Mouse (Mus musculus) small intestine, adult 2 months (tissue): Measurements from ENCODE around the gene Kbtbd2. TPM values are rescaled to one million over a fixed set of nuclear protein-coding genes. Genes with fewer than 3 reads are reported as not detected.

Experiments
- H3K27ac ChIP-seq: fragments of 200-500 bp; 2 replicates; pipeline ENCODE4 v1.5.1; 2012; ENCODE audit warnings: low read depth, low read length, control low read depth, inconsistent platforms; ENCODE audit not compliant: insufficient read depth
- H3K27me3 ChIP-seq: fragments of 200-500 bp; 2 replicates; pipeline ENCODE4 v1.6.1; 2012; ENCODE audit warnings: mild to moderate bottlenecking, moderate library complexity, low read length, inconsistent platforms; ENCODE audit not compliant: control insufficient read depth, insufficient read depth
- H3K36me3 ChIP-seq: fragments of 200-500 bp; 2 replicates; pipeline ENCODE4 v1.6.1; 2012; ENCODE audit warnings: mild to moderate bottlenecking, low read length, control low read depth, inconsistent platforms; ENCODE audit not compliant: control insufficient read depth, insufficient read depth
- H3K4me1 ChIP-seq: fragments of 200-500 bp; 2 replicates; pipeline ENCODE4 v1.6.1; 2012; ENCODE audit warnings: low read length, inconsistent platforms, mixed read lengths; ENCODE audit not compliant: control insufficient read depth, insufficient read depth, insufficient read length
- H3K4me3 ChIP-seq: fragments of 200-500 bp; 2 replicates; pipeline ENCODE4 v1.5.1; 2012; ENCODE audit warnings: low read depth, mild to moderate bottlenecking, control low read depth, inconsistent platforms, low read length, moderate library complexity
- CTCF ChIP-seq: fragments of 200-500 bp; IDR thresholded peaks from 2 replicates; pipeline ENCODE4 v1.5.1; 2012; ENCODE audit warnings: low read depth, mild to moderate bottlenecking, control low read depth, inconsistent platforms, low read length, moderate library complexity, mixed read lengths; ENCODE audit not compliant: insufficient replicate concordance, insufficient read length; ENCODE audit errors: extremely low read depth
- POLR2A ChIP-seq: fragments of 200-500 bp; IDR thresholded peaks from 2 replicates; pipeline ENCODE4 v1.6.1; 2012; ENCODE audit warnings: low read depth, mild to moderate bottlenecking, control low read depth, inconsistent platforms, low read length, moderate library complexity
- WGBS: fragments of 180-500 bp; shearing (Covaris S2); methylation state at CpG from one replicate; pipeline ENCODE4 v1.1.7; 2018; 5-methylcytosine and 5-hydroxymethylcytosine counted together
- polyA plus RNA-seq: library from polyadenylated mRNA; depleted of rRNA; stranded (reverse); fragments of >200 nt; gene quantifications from 2 replicates; pipeline ENCODE4 v1.2.3, GENCODE M21; 2012

The Kbtbd2 gene
- polyA plus RNA-seq, 1 experiment = 3.7 TPM

- Histone ChIP-seq H3K36me3 (peaks cover 4% of the 10 kb centered on the region; the same call in 1 of the 2 replicates), H3K4me1 (peaks cover 26% of the 10 kb centered on the region; the same call in 1 of the 2 replicates), H3K27ac (peak overlapping the region; percentile 72), H3K4me3 (no peak overlapping the region), H3K27me3 (no peaks in the 10 kb centered on the region)
- 26% methylated on average over 2 of the region's 2 CpGs for WGBS
- TF ChIP-seq POLR2A = no peak
These were observed 9.9 kb downstream of the Kbtbd2 start for GRCm38 (mm10) chr6:56787668-56788067.

DNA sequence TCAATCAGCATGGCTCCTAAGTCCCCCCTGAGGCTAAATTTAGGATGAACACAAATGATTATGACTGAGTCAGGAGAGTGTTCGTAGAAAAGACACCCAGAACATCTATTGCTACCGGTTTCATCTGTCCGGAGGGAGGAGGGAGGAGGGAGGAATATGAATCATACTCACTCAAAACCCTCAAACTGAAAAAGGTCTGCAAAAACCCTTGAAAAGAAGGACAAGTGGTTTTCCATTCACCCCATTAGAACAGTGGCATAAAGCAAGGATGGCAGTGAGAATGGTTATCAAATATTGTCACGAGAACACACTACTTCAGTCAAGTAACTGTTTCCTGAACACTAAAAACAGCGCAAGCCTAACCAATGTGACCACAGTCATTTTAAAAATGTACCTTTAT lies 12.5 kb downstream of the Kbtbd2 start:
- peaks cover 5% of the 10 kb centered on the region for H3K36me3 ChIP-seq
- H3K27me3 ChIP-seq = no peaks in the 10 kb centered on the region
- WGBS = 53% methylated on average over 5 of the region's 5 CpGs
- H3K27ac ChIP-seq = no peak overlapping the region
- H3K4me3 ChIP-seq = no peak overlapping the region
- H3K4me1 ChIP-seq = peaks cover 27% of the 10 kb centered on the region; the same call in 1 of the 2 replicates
- TF ChIP-seq CTCF (no peak), POLR2A (no peak)

DNA sequence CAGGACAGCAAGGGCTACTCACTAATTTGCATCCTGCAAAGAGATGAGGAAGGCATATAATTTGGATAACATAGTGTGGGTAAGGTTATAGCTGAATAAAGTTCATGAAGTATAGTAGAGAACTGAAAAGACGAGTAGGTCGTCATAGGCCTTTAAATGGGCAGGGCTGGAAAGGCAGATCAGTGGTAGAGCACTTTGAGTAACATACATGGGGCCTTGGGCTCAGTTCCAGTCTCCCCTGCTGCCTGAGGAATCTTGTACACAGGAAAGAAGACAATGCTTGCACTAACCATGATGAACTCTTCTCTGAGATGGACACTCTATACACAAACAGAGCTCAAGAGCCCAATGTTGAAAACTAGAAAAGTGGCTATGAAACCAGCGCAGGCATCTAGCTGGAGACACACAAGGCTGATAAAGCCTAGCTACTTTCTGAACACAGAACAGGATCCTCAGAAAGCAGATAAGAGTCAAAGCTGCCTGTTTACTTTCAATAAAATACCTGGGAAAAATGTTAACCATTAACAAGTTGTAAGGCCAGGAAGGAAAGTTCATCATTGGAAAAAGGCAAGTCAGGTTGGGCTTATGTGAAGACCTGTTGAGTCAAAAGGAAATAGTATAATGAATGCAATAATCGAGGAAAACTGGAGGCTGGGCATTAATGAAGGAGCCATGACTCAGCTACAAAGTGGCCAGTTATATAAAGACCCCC lies 13.9 kb downstream of the Kbtbd2 start:
- Histone ChIP-seq H3K27me3 (no peaks in the 10 kb centered on the region), H3K36me3 (peaks cover 18% of the 10 kb centered on the region), H3K27ac (peak overlapping the region; percentile 95), H3K4me1 (peaks cover 26% of the 10 kb centered on the region; the same call in 1 of the 2 replicates), H3K4me3 (no peak overlapping the region)
- TF ChIP-seq CTCF (no peak), POLR2A (no peak)
- WGBS = 26% methylated on average over 4 of the region's 4 CpGs

GRCm38 (mm10) chr6:56779636-56780035 lies 18.0 kb downstream of the Kbtbd2 start:
- Histone ChIP-seq H3K27ac (no peak overlapping the region), H3K27me3 (no peaks in the 10 kb centered on the region), H3K4me1 (peaks cover 15% of the 10 kb centered on the region; the same call in 1 of the 2 replicates), H3K4me3 (no peak overlapping the region), H3K36me3 (peaks cover 24% of the 10 kb centered on the region)
- TF ChIP-seq CTCF (no peak), POLR2A (no peak)
- WGBS = 89% methylated on average over 5 of the region's 5 CpGs

- H3K4me1 ChIP-seq = peaks cover 4% of the 10 kb centered on the region; the same call in 1 of the 2 replicates
- no peaks in the 10 kb centered on the region for H3K27me3 ChIP-seq
- WGBS = 27% methylated on average over 3 of the region's 3 CpGs
- peaks cover 24% of the 10 kb centered on the region for H3K36me3 ChIP-seq
- H3K27ac ChIP-seq = no peak overlapping the region
- H3K4me3 ChIP-seq = no peak overlapping the region
- TF ChIP-seq POLR2A (no peak), CTCF (no peak)
These were observed 21.8 kb downstream of the Kbtbd2 start for GRCm38 (mm10) chr6:56775816-56776215.

DNA sequence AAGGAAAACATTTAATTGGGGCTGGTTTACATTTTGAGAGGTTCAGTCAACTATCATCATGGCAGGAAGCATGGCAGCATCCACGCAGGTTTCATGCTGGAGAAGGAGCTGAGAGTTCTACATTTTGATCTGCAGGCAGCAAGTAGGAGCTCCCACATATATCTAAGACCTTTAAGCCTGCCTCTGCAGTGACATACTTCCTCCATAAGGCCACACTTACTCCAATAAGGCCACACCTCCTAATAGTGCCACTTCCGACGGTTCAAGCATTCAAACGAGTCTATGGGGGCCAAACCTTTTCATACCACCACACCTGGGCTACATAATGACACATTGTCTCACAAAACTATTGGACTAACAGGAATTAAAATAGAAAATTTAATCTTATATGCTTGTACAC lies 31.9 kb downstream of the Kbtbd2 start:
- Histone ChIP-seq H3K27me3 (no peaks in the 10 kb centered on the region; the same call in 1 of the 2 replicates), H3K27ac (no peak overlapping the region), H3K4me1 (peaks cover 9% of the 10 kb centered on the region; the same call in 1 of the 2 replicates), H3K36me3 (peaks cover 14% of the 10 kb centered on the region), H3K4me3 (no peak overlapping the region)
- TF ChIP-seq POLR2A (no peak), CTCF (no peak)
- 40% methylated on average over 4 of the region's 4 CpGs for WGBS

DNA sequence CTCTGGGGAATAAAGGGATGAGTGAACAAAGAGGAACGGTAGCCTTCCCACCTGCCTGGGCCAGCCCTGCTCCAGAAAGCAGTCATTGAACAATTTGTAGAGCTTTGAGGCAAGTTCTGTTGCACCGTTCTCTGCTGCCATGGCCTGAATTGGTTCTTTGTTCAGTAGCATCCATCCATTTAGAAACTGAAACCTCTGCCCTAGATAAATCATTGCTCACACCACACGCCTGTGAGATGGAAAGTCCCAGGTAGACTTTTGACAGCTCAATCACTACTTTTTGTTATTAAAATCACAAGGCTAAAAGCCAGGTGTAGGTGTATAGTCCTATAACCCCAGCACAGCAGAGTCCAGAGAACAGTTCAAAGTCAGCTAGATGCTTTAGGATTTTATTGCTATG lies 32.3 kb downstream of the Kbtbd2 start:
- Histone ChIP-seq H3K27me3 (no peaks in the 10 kb centered on the region; the same call in 1 of the 2 replicates), H3K36me3 (peaks cover 16% of the 10 kb centered on the region), H3K27ac (0 out of 2 replicates have a peak overlapping the region, but pooled peaks have one; percentile 1), H3K4me1 (peaks cover 7% of the 10 kb centered on the region; the same call in 1 of the 2 replicates), H3K4me3 (no peak overlapping the region)
- TF ChIP-seq POLR2A = no peak
- no peak for TF ChIP-seq CTCF
- WGBS = 25% methylated on average over 3 of the region's 3 CpGs
